Mouse (Mus musculus) forebrain, embryonic 12.5 days (tissue): Measurements from ENCODE around the gene Rbm33. TPM values are rescaled to one million over a fixed set of nuclear protein-coding genes. Genes with fewer than 3 reads are reported as not detected.

Source experiments
- ATAC-seq: fragments of 200-750 bp; cut with Nextera tagmentation; 2 replicates; pipeline ENCODE4 v1.8.0; 2017; ENCODE audit warnings: moderate TSS enrichment; ENCODE audit not compliant: low FRiP score
- H3K27ac ChIP-seq: fragments of 300-500 bp; sonication (generic); 2 replicates; pipeline ENCODE4 v1.5.1; 2016; ENCODE audit warnings: mild to moderate bottlenecking
- H3K27me3 ChIP-seq: fragments of 300-500 bp; sonication (generic); 2 replicates; pipeline ENCODE4 v1.6.1; 2016; ENCODE audit warnings: mild to moderate bottlenecking
- H3K36me3 ChIP-seq: fragments of 300-500 bp; sonication (generic); replicated peaks from 2 replicates; pipeline ENCODE4 v1.6.1; 2016; ENCODE audit warnings: mild to moderate bottlenecking
- H3K4me1 ChIP-seq: fragments of 300-500 bp; sonication (generic); 2 replicates; pipeline ENCODE4 v1.6.1; 2016
- H3K4me2 ChIP-seq: fragments of 300-500 bp; sonication (generic); 2 replicates; pipeline ENCODE4 v1.6.1; 2016; ENCODE audit warnings: mild to moderate bottlenecking, moderate library complexity
- H3K4me3 ChIP-seq: fragments of 300-500 bp; sonication (generic); replicated peaks from 2 replicates; pipeline ENCODE4 v1.5.1; 2016; ENCODE audit warnings: mild to moderate bottlenecking
- H3K9ac ChIP-seq: fragments of 300-500 bp; sonication (generic); 2 replicates; pipeline ENCODE4 v1.6.1; 2016; ENCODE audit warnings: mild to moderate bottlenecking
- H3K9me3 ChIP-seq: fragments of 300-500 bp; sonication (generic); 2 replicates; pipeline ENCODE4 v1.6.1; 2016
- WGBS: fragments of 180-500 bp; shearing (Covaris S2); methylation state at CpG from one replicate; pipeline ENCODE4 v1.1.7; 2016; 5-methylcytosine and 5-hydroxymethylcytosine counted together
- polyA plus RNA-seq: library from polyadenylated mRNA; unstranded; fragments of >200 nt; fragmentation: Nextera tagmentation; extraction: Ambion mirVana; gene quantifications from 2 replicates; pipeline ENCODE4 v1.2.1, GENCODE M21; 2016

The Rbm33 gene
- polyA plus RNA-seq, 1 experiment from 2014 or later = 24.3 TPM

GRCm38 (mm10) chr5:28419640-28420265, 102.8 kb downstream of the Rbm33 start:
- WGBS = 91% methylated on average over 12 of the region's 12 CpGs

GRCm38 (mm10) chr5:28423781-28424180, 106.9 kb downstream of the Rbm33 start:
- Histone ChIP-seq H3K4me3 (no peak overlapping the region), H3K27ac (no peak overlapping the region), H3K4me1 (no peaks in the 10 kb centered on the region), H3K4me2 (no peak overlapping the region), H3K9me3 (no peaks in the 10 kb centered on the region), H3K36me3 (peaks cover 19% of the 10 kb centered on the region), H3K27me3 (no peaks in the 10 kb centered on the region), H3K9ac (no peak overlapping the region)
- no peak for ATAC-seq
- WGBS = 81% methylated on average over 4 of the region's 4 CpGs

More at GRCm38 (mm10) chr5:28419640-28420265, 102.8 kb downstream of the Rbm33 start:
- Histone ChIP-seq H3K4me2 (no peak overlapping the region), H3K27me3 (no peaks in the 10 kb centered on the region), H3K9me3 (no peaks in the 10 kb centered on the region), H3K9ac (no peak overlapping the region), H3K27ac (no peak overlapping the region), H3K36me3 (peaks cover 54% of the 10 kb centered on the region), H3K4me3 (no peak overlapping the region), H3K4me1 (no peaks in the 10 kb centered on the region)
- ATAC-seq = no peak

- no peaks in the 10 kb centered on the region for H3K4me1 ChIP-seq
- no peak overlapping the region for H3K27ac ChIP-seq
- no peak for ATAC-seq
- no peaks in the 10 kb centered on the region for H3K27me3 ChIP-seq
- no peak overlapping the region for H3K4me2 ChIP-seq
- 90% methylated on average over 9 of the region's 9 CpGs for WGBS
- H3K4me3 ChIP-seq = no peak overlapping the region
- no peaks in the 10 kb centered on the region for H3K36me3 ChIP-seq
- no peaks in the 10 kb centered on the region for H3K9me3 ChIP-seq
- H3K9ac ChIP-seq = no peak overlapping the region
Observed at GRCm38 (mm10) chr5:28425926-28426325, 109.0 kb downstream of the Rbm33 start.

DNA sequence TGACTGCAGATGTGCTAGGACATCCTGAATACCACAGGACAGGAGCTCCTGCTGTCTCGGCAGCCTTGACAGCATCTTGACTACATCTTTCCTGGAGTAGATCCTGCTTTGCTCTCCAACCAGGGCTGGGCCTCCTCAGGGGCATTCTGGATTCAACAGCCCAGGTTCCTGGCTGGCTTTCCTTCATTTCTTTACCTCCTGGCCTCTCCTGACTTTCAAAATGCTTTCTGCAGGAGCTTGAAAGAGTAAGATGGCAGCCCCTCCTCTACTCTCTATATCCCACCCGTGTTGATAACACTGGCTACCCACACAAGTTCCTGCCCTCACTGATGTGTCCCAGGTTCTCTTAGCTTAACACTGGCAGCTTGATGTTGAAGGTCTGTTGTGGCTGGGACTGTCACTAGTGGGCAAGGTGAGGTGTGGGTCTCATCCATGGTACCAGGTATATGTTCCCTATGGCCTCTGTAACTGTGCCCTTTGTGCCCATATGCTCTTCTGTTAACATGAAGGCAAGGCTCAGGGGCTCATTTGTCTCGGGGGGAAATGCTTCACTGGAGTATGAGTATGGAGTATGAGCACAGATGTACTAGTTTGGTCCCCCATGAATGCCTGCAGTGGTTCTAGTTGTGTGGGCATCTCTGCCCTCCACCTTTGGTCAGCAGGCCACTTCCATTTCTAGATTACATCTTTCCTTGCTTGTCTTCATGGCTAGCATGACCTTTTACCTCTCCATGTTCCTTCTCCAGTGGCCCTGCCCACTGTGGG, 133.4 kb downstream of the Rbm33 start:
- Histone ChIP-seq H3K4me3 (no peak overlapping the region), H3K9me3 (no peaks in the 10 kb centered on the region), H3K27me3 (peaks cover 14% of the 10 kb centered on the region), H3K4me2 (no peak overlapping the region), H3K36me3 (no peaks in the 10 kb centered on the region), H3K4me1 (peaks cover 7% of the 10 kb centered on the region; the same call in 1 of the 2 replicates), H3K27ac (no peak overlapping the region), H3K9ac (no peak overlapping the region)
- ATAC-seq = no peak
- 65% methylated on average over 3 of the region's 3 CpGs for WGBS

DNA sequence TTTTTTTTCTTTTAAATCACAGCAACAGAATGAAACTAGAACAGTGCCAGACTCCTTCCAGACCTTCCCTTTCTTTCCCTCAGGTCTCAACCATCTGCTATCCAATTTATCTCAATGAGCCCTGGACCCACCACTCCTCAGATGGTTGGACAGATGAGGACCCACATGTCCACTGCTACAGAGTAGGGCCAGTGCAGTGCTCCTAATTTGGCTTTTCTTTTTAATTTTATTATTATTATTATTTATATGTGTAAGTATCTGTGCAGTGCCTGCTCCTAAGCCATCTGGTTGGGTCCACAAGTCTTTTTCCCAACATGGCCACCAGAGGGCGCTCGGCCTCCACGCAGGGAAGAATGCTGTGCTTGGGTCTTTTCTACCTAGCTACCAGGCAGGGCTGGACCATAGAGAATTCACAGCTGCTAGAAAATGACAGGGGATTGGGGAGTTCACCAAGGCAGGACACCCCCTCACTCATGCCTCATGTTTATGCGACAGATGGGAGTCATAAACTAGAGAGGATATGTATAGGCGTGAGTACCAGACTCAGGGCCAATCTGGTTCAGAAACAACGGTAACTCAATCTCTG, 134.2 kb downstream of the Rbm33 start:
- 36% methylated on average over 6 of the region's 6 CpGs for WGBS
- peak; percentile 85 for ATAC-seq
- Histone ChIP-seq H3K4me3 (no peak overlapping the region), H3K36me3 (no peaks in the 10 kb centered on the region), H3K4me2 (no peak overlapping the region), H3K4me1 (peaks cover 7% of the 10 kb centered on the region; the same call in 1 of the 2 replicates), H3K9me3 (no peaks in the 10 kb centered on the region), H3K9ac (no peak overlapping the region), H3K27ac (no peak overlapping the region), H3K27me3 (peaks cover 22% of the 10 kb centered on the region)

- Histone ChIP-seq H3K36me3 (no peaks in the 10 kb centered on the region), H3K4me1 (peaks cover 12% of the 10 kb centered on the region), H3K9ac (no peak overlapping the region), H3K27ac (no peak overlapping the region), H3K27me3 (peaks cover 37% of the 10 kb centered on the region), H3K4me2 (no peak overlapping the region), H3K4me3 (no peak overlapping the region), H3K9me3 (no peaks in the 10 kb centered on the region)
- ATAC-seq = no peak
- WGBS = 80% methylated on average over 5 of the region's 5 CpGs
Observed at GRCm38 (mm10) chr5:28453086-28453485, 136.2 kb downstream of the Rbm33 start.

DNA sequence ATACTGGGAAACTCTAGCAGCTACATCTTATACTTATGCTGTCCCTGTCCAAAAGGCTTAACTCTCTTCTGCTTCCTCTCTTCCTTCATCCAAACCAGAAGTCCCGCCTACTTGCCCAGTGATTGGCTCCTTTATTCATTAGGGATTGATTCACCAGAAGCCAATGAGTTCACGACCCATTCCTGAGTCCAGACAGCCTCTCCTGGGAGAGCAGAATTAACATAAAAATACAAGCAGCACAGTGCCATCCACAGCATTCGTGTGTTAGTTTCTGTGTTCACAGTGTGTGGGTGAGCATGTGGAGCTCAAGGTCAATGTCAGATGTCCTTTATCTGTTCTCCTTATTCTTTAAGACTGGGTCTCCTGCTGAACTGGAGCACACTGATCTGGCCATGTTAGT, 136.6 kb downstream of the Rbm33 start:
- 19% methylated on average over 3 of the region's 3 CpGs for WGBS
- peaks cover 16% of the 10 kb centered on the region for H3K4me1 ChIP-seq
- no peak overlapping the region for H3K4me2 ChIP-seq
- ATAC-seq = no peak
- H3K9ac ChIP-seq = no peak overlapping the region
- no peak overlapping the region for H3K4me3 ChIP-seq
- peaks cover 42% of the 10 kb centered on the region for H3K27me3 ChIP-seq
- H3K9me3 ChIP-seq = no peaks in the 10 kb centered on the region
- no peak overlapping the region for H3K27ac ChIP-seq
- H3K36me3 ChIP-seq = no peaks in the 10 kb centered on the region

DNA sequence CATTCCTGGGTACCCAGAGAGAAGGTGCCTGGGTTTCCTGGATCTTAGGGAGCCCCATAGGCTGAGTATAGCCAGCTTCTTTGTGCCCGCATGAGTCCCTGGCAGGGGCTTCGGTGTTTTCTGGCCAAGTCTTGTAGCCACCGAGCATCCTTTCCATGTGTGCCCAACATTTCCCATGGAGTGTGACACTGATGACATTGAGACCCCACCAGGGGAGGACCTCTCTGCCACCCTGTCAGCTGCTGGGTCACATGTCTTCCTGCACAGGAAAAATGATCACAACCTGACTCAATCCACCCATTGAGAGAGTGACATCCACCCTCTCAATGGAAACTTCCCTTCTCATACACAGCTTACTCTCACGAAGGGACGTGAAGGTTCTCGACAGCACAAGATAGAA, 137.6 kb downstream of the Rbm33 start:
- no peak overlapping the region for H3K27ac ChIP-seq
- H3K4me2 ChIP-seq = no peak overlapping the region
- H3K4me1 ChIP-seq = peaks cover 27% of the 10 kb centered on the region
- WGBS = 96% methylated on average over 6 of the region's 6 CpGs
- H3K9ac ChIP-seq = no peak overlapping the region
- H3K4me3 ChIP-seq = no peak overlapping the region
- peaks cover 52% of the 10 kb centered on the region for H3K27me3 ChIP-seq
- ATAC-seq = no peak
- H3K9me3 ChIP-seq = no peaks in the 10 kb centered on the region
- H3K36me3 ChIP-seq = no peaks in the 10 kb centered on the region

DNA sequence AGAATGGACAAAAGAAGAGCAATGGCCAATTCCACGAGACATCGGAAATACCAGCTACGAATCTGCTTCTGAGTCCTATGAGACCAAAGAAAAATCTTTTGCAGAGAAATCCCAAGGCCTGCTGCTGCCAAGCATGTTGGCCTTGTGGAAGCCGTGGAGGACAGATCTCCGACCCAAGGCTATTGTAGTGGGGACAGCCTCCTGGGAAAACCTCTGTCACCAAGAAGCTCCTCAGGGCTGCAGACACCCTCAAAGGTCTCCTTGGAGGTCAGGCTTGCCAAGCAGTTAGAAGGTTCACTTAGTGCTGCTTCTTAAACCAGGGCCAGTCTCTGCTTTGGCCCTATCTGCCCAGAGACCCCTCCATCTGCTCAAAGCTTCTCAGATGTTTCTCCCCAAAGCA, 138.8 kb downstream of the Rbm33 start:
- no peaks in the 10 kb centered on the region for H3K36me3 ChIP-seq
- WGBS = 86% methylated on average over 5 of the region's 5 CpGs
- H3K4me3 ChIP-seq = no peak overlapping the region
- no peak overlapping the region for H3K4me2 ChIP-seq
- H3K27ac ChIP-seq = no peak overlapping the region
- peaks cover 64% of the 10 kb centered on the region for H3K27me3 ChIP-seq
- H3K9ac ChIP-seq = no peak overlapping the region
- no peaks in the 10 kb centered on the region for H3K9me3 ChIP-seq
- no peak for ATAC-seq
- H3K4me1 ChIP-seq = peaks cover 38% of the 10 kb centered on the region

DNA sequence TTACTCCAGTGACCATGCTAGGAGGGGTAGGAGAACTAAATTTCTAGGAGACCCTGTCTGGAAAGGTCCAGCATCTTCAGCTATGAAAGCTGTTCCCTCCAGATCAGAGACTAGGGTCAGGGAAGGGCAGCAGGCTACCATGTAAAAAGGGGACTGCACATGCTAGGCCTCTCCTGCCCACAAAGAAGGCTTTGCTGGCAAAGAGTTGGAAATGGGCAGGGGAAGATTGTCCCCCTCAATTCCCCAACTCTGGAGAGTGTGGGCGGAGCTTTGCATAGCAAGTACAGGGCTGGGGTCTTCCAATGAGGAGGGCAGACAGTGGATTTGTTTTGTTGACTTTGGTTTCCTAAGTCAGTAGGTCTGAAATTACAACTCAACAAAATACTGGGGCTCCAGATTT, 139.4 kb downstream of the Rbm33 start:
- Histone ChIP-seq H3K9me3 (no peaks in the 10 kb centered on the region), H3K4me2 (no peak overlapping the region), H3K9ac (no peak overlapping the region), H3K36me3 (no peaks in the 10 kb centered on the region), H3K27ac (no peak overlapping the region), H3K4me1 (peaks cover 43% of the 10 kb centered on the region), H3K27me3 (peaks cover 70% of the 10 kb centered on the region), H3K4me3 (no peak overlapping the region)
- ATAC-seq = no peak
- 68% methylated on average over 1 of the region's 1 CpGs for WGBS

- ATAC-seq = peak; percentile 43; the same call in 1 of the 2 replicates
- Histone ChIP-seq H3K4me2 (peak overlapping the region; percentile 64), H3K4me3 (peak overlapping the region; percentile 44), H3K36me3 (no peaks in the 10 kb centered on the region), H3K9me3 (no peaks in the 10 kb centered on the region), H3K4me1 (peaks cover 56% of the 10 kb centered on the region), H3K27me3 (peaks cover 82% of the 10 kb centered on the region), H3K9ac (0 out of 2 replicates have a peak overlapping the region, but pooled peaks have one; percentile 25), H3K27ac (peak overlapping the region; percentile 47; the same call in 1 of the 2 replicates)
- under 1% methylated on average over 88 of the region's 95 CpGs for WGBS
Observed at GRCm38 (mm10) chr5:28457921-28458641, 141.2 kb downstream of the Rbm33 start.

DNA sequence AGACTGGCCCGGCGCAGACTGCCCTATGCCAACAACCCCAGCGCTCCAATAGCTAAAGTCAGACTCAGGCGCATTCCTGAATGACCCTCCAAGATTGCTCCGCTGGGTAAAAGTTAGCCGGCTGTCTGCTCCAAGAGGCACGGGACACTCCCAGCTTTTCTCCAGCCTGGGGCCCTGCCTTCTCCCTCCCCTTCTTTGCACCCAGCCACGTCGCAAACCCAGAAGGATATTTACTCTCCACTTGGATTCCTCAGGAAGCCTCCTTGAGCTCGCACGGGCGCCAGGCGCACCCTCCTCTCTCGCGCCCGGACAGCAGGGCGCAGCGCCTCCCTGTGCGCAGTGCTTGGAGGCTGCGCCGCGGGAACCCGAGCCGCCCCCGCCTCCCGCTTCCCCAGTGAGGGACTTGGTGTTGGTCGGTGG, 141.9 kb downstream of the Rbm33 start:
- H3K4me3 ChIP-seq = peak overlapping the region; percentile 44
- H3K27me3 ChIP-seq = peaks cover 89% of the 10 kb centered on the region
- H3K27ac ChIP-seq = peak overlapping the region; percentile 56; the same call in 1 of the 2 replicates
- no peaks in the 10 kb centered on the region for H3K9me3 ChIP-seq
- H3K4me1 ChIP-seq = peaks cover 56% of the 10 kb centered on the region
- ATAC-seq = 0 out of 2 replicates have a peak, but pooled peaks have one; percentile 21
- H3K9ac ChIP-seq = no peak overlapping the region
- H3K4me2 ChIP-seq = peak overlapping the region; percentile 64
- under 1% methylated on average over 27 of the region's 27 CpGs for WGBS
- H3K36me3 ChIP-seq = no peaks in the 10 kb centered on the region
